ENCODE assay signal across 27 mouse cellular contexts in the genomic region with DNA sequence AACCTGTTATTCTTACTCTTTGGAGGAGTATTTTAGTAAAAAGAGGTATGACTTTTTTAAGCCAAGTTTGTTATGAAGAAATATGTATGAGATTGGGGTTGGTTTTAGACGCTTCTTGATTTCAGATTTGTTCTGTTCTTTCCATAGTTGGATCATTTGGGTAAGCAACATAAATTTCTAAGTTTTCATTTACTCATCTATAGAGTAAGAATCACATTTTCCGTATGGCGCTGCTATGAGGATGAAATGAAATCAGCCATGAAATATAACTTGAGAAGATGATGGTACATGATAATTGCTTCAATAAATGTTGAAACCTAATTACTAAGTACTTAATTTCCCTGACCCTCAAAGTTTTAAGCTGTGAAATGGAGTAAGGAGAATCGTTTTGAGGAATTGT.
"Had no signal": no experiment of that assay in that cellular context is flagged by ENCODE, and none has a peak within 500 bp of the region (broad histone marks: within the 10 kb centered on the region; RNA-seq: fewer than 3 reads in every experiment).

No protein-coding gene starts in this region.

- H3K4me1 ChIP-seq: embryonic facial prominence, embryonic 10.5 days; embryonic facial prominence, embryonic 12.5 days; embryonic facial prominence, embryonic 13.5 days; embryonic facial prominence, embryonic 15.5 days; forebrain, embryonic 10.5 days; forebrain, embryonic 12.5 days; forebrain, embryonic 13.5 days; forebrain, embryonic 15.5 days had no signal

- H3K4me3 ChIP-seq: embryonic facial prominence, embryonic 10.5 days; embryonic facial prominence, embryonic 12.5 days; embryonic facial prominence, embryonic 13.5 days; embryonic facial prominence, embryonic 15.5 days; erythroblast, embryonic 14.5 days; forebrain, embryonic 10.5 days; forebrain, embryonic 12.5 days; forebrain, embryonic 13.5 days; forebrain, embryonic 15.5 days; gastrocnemius, adult 2 months; heart, adult 2 months had no signal

- H3K9ac ChIP-seq: embryonic facial prominence, embryonic 12.5 days; embryonic facial prominence, embryonic 13.5 days; embryonic facial prominence, embryonic 15.5 days; forebrain, embryonic 12.5 days; forebrain, embryonic 13.5 days; forebrain, embryonic 15.5 days; forebrain, postnatal 0 days had no signal

- H3K27ac ChIP-seq: embryonic facial prominence, embryonic 10.5 days; embryonic facial prominence, embryonic 12.5 days; embryonic facial prominence, embryonic 13.5 days; embryonic facial prominence, embryonic 15.5 days; forebrain, embryonic 10.5 days; forebrain, embryonic 12.5 days; forebrain, embryonic 13.5 days; forebrain, embryonic 15.5 days; gastrocnemius, adult 2 months; heart, adult 2 months had no signal

- H3K27me3 ChIP-seq: embryonic facial prominence, embryonic 12.5 days; embryonic facial prominence, embryonic 13.5 days; embryonic facial prominence, embryonic 15.5 days; forebrain, embryonic 12.5 days; forebrain, embryonic 13.5 days; forebrain, embryonic 15.5 days had no signal

- DNase-seq: cerebellum, adult 9-10 months; cerebellum, adult 9-11 months; cerebellum, postnatal 10 days; cerebellum, postnatal 14 days; cerebellum, postnatal 25 days; cerebellum, postnatal 36 days; embryo, embryonic 11 days; forebrain, postnatal 0 days; gastrocnemius, adult 2 months; gastrocnemius, postnatal 10 days; gastrocnemius, postnatal 14 days; gastrocnemius, postnatal 25 days; gastrocnemius, postnatal 36 days; heart, adult 11 months; heart, adult 18-20 months; heart, adult 2 months had no signal

- H3K9me3 ChIP-seq: embryonic facial prominence, embryonic 10.5 days; embryonic facial prominence, embryonic 12.5 days; embryonic facial prominence, embryonic 13.5 days; embryonic facial prominence, embryonic 15.5 days; forebrain, embryonic 10.5 days; forebrain, embryonic 12.5 days; forebrain, embryonic 13.5 days; forebrain, embryonic 15.5 days had no signal

- ATAC-seq: forebrain, embryonic 13.5 days; forebrain, embryonic 14.5 days; forebrain, embryonic 15.5 days; forebrain, embryonic 16.5 days; forebrain, postnatal 0 days had no signal

- H3K36me3 ChIP-seq: embryonic facial prominence, embryonic 10.5 days; embryonic facial prominence, embryonic 12.5 days; embryonic facial prominence, embryonic 13.5 days; embryonic facial prominence, embryonic 15.5 days; forebrain, embryonic 10.5 days; forebrain, embryonic 12.5 days; forebrain, embryonic 15.5 days had no signal

- H3K4me2 ChIP-seq: embryonic facial prominence, embryonic 12.5 days; embryonic facial prominence, embryonic 13.5 days; embryonic facial prominence, embryonic 15.5 days; forebrain, embryonic 12.5 days; forebrain, embryonic 13.5 days; forebrain, embryonic 15.5 days had no signal
